Mouse (Mus musculus): ENCODE results near the gene Rita1. TPM values are rescaled to one million over a fixed set of nuclear protein-coding genes. Genes with fewer than 3 reads are reported as not detected.

Rita1 gene
- polyA plus RNA-seq, 1 experiment: 8.0 TPM

DNA sequence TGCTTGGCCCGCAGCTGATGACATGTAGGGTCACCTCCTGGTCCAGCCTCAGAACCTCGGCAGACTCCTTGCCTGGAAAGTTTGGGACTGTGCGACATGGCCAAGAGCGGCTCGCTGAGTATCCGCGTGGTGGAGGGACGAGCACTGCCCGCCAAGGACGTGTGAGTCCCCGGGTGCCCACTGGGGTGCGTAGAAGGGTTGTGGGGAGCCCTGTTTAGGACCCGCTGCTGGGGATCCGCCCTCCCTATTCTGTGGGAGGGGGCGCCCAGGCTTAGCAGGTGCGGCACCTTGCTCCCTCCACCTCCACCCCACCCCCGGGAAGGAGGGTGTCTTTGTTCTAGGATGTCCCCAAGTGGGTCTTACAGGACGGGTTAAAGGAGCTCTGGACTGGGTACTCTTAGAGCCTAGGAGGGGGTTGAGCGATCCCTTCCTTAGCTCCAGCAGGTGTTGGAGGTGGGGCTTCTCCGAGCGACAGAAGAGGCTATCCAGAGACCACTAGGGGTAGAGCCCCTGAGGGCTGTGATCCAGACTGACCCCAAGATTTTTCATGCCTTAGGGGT, 37.1 kb upstream of the Rita1 start:
- no peaks in the 10 kb centered on the region for H3K27me3 ChIP-seq (ENCODE audit: control insufficient read depth, insufficient read depth, low read length)
- peak overlapping the region; percentile 62 for H3K4me3 ChIP-seq (ENCODE audit: extremely low read depth, insufficient read depth, insufficient read length)
- 3% methylated on average over 20 of the region's 21 CpGs for WGBS
- TF ChIP-seq POLR2A (IDR thresholded peaks at IDR 0.05; ENCODE audit: low read depth, low read length) (no peak), CTCF (IDR thresholded peaks at IDR 0.05; ENCODE audit: extremely low read depth, insufficient read depth, insufficient read length, insufficient replicate concordance) (0 out of 2 replicates have a peak, but pooled peaks have one; percentile 23)
- DNase-seq (ENCODE audit: low read depth in 1 of 2, low spot score in 2 of 2): peak in 1 of 2 experiments; percentile 49
- H3K27ac ChIP-seq (ENCODE audit: insufficient read depth, low read length): no peak overlapping the region
- H3K36me3 ChIP-seq (ENCODE audit: control insufficient read depth, insufficient read depth, low read length): no peaks in the 10 kb centered on the region
- H3K4me1 ChIP-seq (ENCODE audit: control insufficient read depth, insufficient read depth, insufficient read length): peaks cover 27% of the 10 kb centered on the region; the same call in 1 of the 2 replicates

DNA sequence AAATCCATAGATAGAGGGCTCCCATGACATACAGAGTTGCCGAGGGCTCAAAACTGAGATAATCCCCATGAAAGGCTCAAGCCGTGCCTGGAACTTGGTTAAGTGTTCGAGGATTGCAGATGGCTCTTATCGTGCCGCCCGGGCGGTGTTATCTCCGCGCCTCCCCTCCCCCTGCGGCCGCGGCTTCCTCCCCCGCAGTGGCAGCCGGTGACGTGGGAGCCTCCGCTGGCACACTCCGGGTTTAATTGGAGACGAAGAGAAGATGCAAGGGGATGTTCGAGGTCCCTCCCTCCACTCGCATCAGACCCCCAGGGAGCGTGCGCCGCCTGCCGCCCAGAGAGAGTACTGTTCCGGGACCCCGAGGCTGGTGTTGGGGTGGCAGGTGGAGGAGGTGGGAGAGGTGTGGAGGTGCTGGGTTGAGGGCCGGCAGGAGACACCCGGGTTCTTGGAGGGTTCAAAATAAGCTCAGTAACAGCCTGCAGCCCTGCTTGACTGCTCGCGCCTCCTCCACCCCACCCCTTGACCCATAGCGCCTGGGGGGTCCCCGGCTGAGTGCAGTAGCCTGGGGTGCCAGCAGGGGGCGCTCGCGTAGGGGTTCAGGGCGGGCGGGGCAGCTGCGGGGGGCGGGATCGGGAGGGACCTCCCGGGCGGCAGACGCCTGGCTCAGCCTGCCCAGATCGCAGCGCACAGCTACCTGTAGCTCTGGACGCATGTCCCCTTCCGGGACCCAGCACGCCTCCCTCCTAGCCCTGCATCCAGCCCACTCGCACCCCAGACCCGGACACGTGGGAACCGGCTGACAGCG, 36.4 kb upstream of the Rita1 start, which contains the start of gene Rasal1:
Gene Rasal1 (plus strand): TSS at position 244 of the 805 bp plus-strand sequence.
- Histone ChIP-seq H3K27ac (ENCODE audit: insufficient read depth, low read length) (peak within 1 kb of the TSS; percentile 57), H3K27me3 (ENCODE audit: control insufficient read depth, insufficient read depth, low read length) (no peaks in the 10 kb centered on the region), H3K4me1 (ENCODE audit: control insufficient read depth, insufficient read depth, insufficient read length) (peaks cover 32% of the 10 kb centered on the region; the same call in 1 of the 2 replicates), H3K4me3 (ENCODE audit: extremely low read depth, insufficient read depth, insufficient read length) (peak within 1 kb of the TSS; percentile 62), H3K36me3 (ENCODE audit: control insufficient read depth, insufficient read depth, low read length) (no peaks in the 10 kb centered on the region)
- DNase-seq (ENCODE audit: low read depth in 1 of 2, low spot score in 2 of 2): peak; percentile 75
- WGBS: under 1% methylated on average over 52 of the region's 53 CpGs
- TF ChIP-seq CTCF (IDR thresholded peaks at IDR 0.05; ENCODE audit: extremely low read depth, insufficient read depth, insufficient read length, insufficient replicate concordance) (peak; percentile 53; the same call in 1 of the 2 replicates), POLR2A (IDR thresholded peaks at IDR 0.05; ENCODE audit: low read depth, low read length) (0 out of 2 replicates have a peak, but pooled peaks have one; percentile 22)

DNA sequence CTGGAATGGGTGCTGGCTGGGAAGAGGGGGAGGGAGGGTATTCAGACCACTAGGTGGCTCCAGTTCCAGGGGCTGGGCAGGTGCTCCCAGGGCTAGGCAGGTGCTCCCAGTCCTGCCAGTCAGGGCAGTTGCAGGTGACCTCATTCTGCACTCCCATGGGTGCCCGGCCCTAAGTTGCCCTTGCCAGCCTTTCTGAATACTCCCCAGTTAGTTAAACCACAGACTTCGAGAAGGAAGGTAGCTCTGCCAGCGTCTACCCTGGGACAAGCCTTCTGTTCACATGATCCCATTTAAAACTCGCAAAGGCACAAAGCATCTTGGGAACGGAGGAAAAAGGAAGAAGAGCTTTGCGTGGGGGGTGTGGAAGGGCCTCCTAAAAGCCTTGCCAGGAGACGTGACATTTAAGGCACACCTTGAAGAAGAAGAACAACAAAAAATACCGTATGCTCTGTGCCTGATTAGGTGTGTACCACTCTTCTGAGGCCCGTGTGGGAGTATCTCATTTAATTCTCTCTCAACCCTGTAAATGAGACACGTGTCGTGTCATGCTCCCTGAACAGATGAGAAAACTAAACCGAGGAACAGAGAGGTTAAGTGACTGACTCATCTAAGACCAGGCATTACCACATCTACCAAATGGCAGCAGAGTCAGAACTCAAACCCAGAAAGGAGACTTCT, 35.6 kb upstream of the Rita1 start:
- no peak for TF ChIP-seq POLR2A (IDR thresholded peaks at IDR 0.05; ENCODE audit: low read depth, low read length)
- 0 out of 2 replicates have a peak, but pooled peaks have one; percentile 2 for TF ChIP-seq CTCF (IDR thresholded peaks at IDR 0.05; ENCODE audit: extremely low read depth, insufficient read depth, insufficient read length, insufficient replicate concordance)
- no peaks in the 10 kb centered on the region for H3K27me3 ChIP-seq (ENCODE audit: control insufficient read depth, insufficient read depth, low read length)
- no peaks in the 10 kb centered on the region for H3K36me3 ChIP-seq (ENCODE audit: control insufficient read depth, insufficient read depth, low read length)
- DNase-seq (ENCODE audit: low read depth in 1 of 2, low spot score in 2 of 2): no peak
- WGBS: 6% methylated on average over 12 of the region's 12 CpGs
- H3K4me3 ChIP-seq (ENCODE audit: extremely low read depth, insufficient read depth, insufficient read length): peak overlapping the region; percentile 48; the same call in 1 of the 2 replicates
- peaks cover 31% of the 10 kb centered on the region; the same call in 1 of the 2 replicates for H3K4me1 ChIP-seq (ENCODE audit: control insufficient read depth, insufficient read depth, insufficient read length)
- H3K27ac ChIP-seq (ENCODE audit: insufficient read depth, low read length): no peak overlapping the region

DNA sequence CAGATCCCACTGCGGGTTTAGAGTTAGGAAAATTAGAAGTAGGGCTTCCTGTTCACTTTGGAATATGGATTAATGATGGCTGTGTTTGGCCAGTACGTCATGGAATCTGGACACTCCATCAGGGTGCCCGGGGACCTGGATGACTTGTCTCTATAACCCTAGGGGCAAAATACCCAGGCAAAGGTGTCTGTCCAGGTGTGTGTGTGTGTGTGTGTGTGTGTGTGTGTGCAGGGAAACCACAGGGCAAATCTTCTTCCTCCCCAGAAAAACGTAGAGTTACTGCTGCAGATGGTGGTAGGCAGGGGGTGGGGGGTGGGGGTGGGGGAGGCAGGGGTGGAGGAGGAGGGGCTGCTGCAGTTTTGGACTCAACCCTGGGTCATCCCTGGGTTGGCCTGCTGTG, 35.0 kb upstream of the Rita1 start:
- no peaks in the 10 kb centered on the region for H3K36me3 ChIP-seq (ENCODE audit: control insufficient read depth, insufficient read depth, low read length)
- no peaks in the 10 kb centered on the region for H3K27me3 ChIP-seq (ENCODE audit: control insufficient read depth, insufficient read depth, low read length)
- whole genome bisulfite sequencing: 55% methylated on average over 4 of the region's 4 CpGs
- H3K4me1 ChIP-seq (ENCODE audit: control insufficient read depth, insufficient read depth, insufficient read length): peaks cover 27% of the 10 kb centered on the region; the same call in 1 of the 2 replicates
- H3K4me3 ChIP-seq (ENCODE audit: extremely low read depth, insufficient read depth, insufficient read length): no peak overlapping the region
- no peak for DNase-seq (ENCODE audit: low read depth in 1 of 2, low spot score in 2 of 2)
- no peak for TF ChIP-seq POLR2A (IDR thresholded peaks at IDR 0.05; ENCODE audit: low read depth, low read length)
- no peak overlapping the region for H3K27ac ChIP-seq (ENCODE audit: insufficient read depth, low read length)

DNA sequence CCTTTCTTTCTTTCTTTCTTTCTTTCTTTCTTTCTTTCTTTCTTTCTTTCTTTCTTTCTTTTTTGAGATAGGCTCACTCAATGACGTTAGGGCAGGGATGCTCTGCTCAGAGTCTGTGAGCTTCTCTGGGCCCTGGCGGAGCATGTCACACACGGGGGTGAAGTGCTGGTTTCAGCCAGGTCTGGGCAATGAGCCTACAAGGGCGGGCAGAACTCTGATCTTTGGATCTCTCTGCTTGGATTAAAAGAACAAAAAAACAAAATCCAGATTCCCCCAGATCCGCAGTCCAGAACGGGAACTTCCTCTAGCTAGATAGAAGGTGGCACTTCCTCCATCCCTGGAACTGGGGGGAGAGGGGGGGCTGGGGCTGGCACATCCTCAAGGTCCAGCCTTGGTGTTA, 33.5 kb upstream of the Rita1 start:
- H3K27me3 ChIP-seq (ENCODE audit: control insufficient read depth, insufficient read depth, low read length): no peaks in the 10 kb centered on the region
- DNase-seq (ENCODE audit: low read depth in 1 of 2, low spot score in 2 of 2): no peak
- H3K27ac ChIP-seq (ENCODE audit: insufficient read depth, low read length): no peak overlapping the region
- 49% methylated on average over 6 of the region's 6 CpGs for WGBS
- no peak overlapping the region for H3K4me3 ChIP-seq (ENCODE audit: extremely low read depth, insufficient read depth, insufficient read length)
- H3K36me3 ChIP-seq (ENCODE audit: control insufficient read depth, insufficient read depth, low read length): no peaks in the 10 kb centered on the region
- TF ChIP-seq POLR2A (IDR thresholded peaks at IDR 0.05; ENCODE audit: low read depth, low read length) (no peak), CTCF (IDR thresholded peaks at IDR 0.05; ENCODE audit: extremely low read depth, insufficient read depth, insufficient read length, insufficient replicate concordance) (no peak)
- peaks cover 27% of the 10 kb centered on the region; the same call in 1 of the 2 replicates for H3K4me1 ChIP-seq (ENCODE audit: control insufficient read depth, insufficient read depth, insufficient read length)

DNA sequence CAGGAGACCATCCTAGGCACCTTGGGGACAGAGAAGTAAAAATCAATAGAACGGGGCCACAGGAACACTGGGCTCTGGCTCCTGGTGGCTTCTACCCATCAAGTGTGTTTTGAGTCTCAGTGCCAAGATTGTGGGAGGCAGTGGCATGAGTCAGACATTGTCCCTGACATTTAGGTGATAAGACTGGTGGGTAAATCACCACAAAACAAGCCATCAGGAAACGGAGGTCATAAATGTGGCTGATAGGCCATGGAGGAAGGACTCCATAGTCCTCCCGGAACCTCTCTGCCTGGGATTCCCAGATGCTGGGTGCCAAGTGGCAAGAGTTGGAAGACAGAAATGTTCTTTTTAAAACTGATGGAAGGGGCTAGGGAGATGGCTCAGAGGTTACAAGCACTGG, 31.8 kb upstream of the Rita1 start:
- Histone ChIP-seq H3K36me3 (ENCODE audit: control insufficient read depth, insufficient read depth, low read length) (no peaks in the 10 kb centered on the region), H3K27ac (ENCODE audit: insufficient read depth, low read length) (no peak overlapping the region), H3K4me3 (ENCODE audit: extremely low read depth, insufficient read depth, insufficient read length) (no peak overlapping the region), H3K27me3 (ENCODE audit: control insufficient read depth, insufficient read depth, low read length) (no peaks in the 10 kb centered on the region), H3K4me1 (ENCODE audit: control insufficient read depth, insufficient read depth, insufficient read length) (peaks cover 22% of the 10 kb centered on the region; the same call in 1 of the 2 replicates)
- 38% methylated on average over 3 of the region's 3 CpGs for WGBS
- TF ChIP-seq POLR2A (IDR thresholded peaks at IDR 0.05; ENCODE audit: low read depth, low read length): no peak
- no peak for TF ChIP-seq CTCF (IDR thresholded peaks at IDR 0.05; ENCODE audit: extremely low read depth, insufficient read depth, insufficient read length, insufficient replicate concordance)
- no peak for DNase-seq (ENCODE audit: low read depth in 1 of 2, low spot score in 2 of 2)
